Mouse (Mus musculus) CH12.LX (cell line): ENCODE data around the gene Apold1. TPM values are rescaled to one million over a fixed set of nuclear protein-coding genes. Genes with fewer than 3 reads are reported as not detected.

Source experiments
- DNase-seq: peaks from one replicate; pipeline ENCODE4 v3.0.0-alpha.2; 2013; ENCODE audit errors: extremely low read depth
- H3K27ac ChIP-seq: 2 replicates; pipeline ENCODE4 v1.5.1; 2012; ENCODE audit warnings: low read depth, mild to moderate bottlenecking, control low read depth, moderate library complexity; ENCODE audit not compliant: insufficient read depth
- H3K27me3 ChIP-seq: replicated peaks from 2 replicates; pipeline ENCODE3; 2012; ENCODE audit warnings: inconsistent platforms
- H3K36me3 ChIP-seq, 2 experiments: replicated peaks in 1 of 2; 2 replicates each; pipeline versions ENCODE3 to v1.6.1; 2012; ENCODE audit warnings: inconsistent platforms in 1 of 2, low read length in 1 of 2, mild to moderate bottlenecking in 1 of 2, mixed read lengths in 1 of 2, moderate library complexity in 1 of 2; ENCODE audit not compliant: control insufficient read depth in 1 of 2, insufficient read depth in 1 of 2
- H3K4me1 ChIP-seq, 2 experiments: 2 replicates each; pipeline ENCODE4 v1.6.1; 2012; ENCODE audit warnings: inconsistent platforms in 1 of 2, moderate library complexity in 1 of 2; ENCODE audit not compliant: insufficient read depth in 2 of 2, control insufficient read depth in 1 of 2
- H3K4me2 ChIP-seq: 2 replicates; pipeline ENCODE4 v1.6.1; 2012; ENCODE audit warnings: low read depth, mild to moderate bottlenecking, control low read depth; ENCODE audit not compliant: poor library complexity, insufficient read depth, severe bottlenecking
- H3K4me3 ChIP-seq, 3 experiments: fragments of 150-350 bp in 1 of 3; sonication (generic) in 1 of 3; replicated peaks in 1 of 3; 2 replicates each; pipeline versions ENCODE3 to v1.5.1; 2011 to 2012; ENCODE audit warnings: low read depth in 2 of 3, low read length in 2 of 3, mild to moderate bottlenecking in 2 of 3, moderate library complexity in 2 of 3, control low read depth in 1 of 3, improper control_type of control experiment in 1 of 3, inconsistent platforms in 1 of 3, mixed read lengths in 1 of 3; ENCODE audit not compliant: poor library complexity in 1 of 3
- H3K79me2 ChIP-seq: replicated peaks from 2 replicates; pipeline ENCODE4 v1.6.1; 2012; ENCODE audit warnings: mild to moderate bottlenecking, moderate library complexity; ENCODE audit not compliant: control insufficient read depth, poor library complexity, insufficient read depth, severe bottlenecking; ENCODE audit errors: extremely low read depth
- H3K9ac ChIP-seq: 2 replicates; pipeline ENCODE4 v1.6.1; 2012; ENCODE audit warnings: low read depth, mild to moderate bottlenecking, control low read depth, moderate library complexity; ENCODE audit not compliant: insufficient read depth
- H3K9me3 ChIP-seq: replicated peaks from 2 replicates; pipeline ENCODE3; 2012; ENCODE audit warnings: low read length, inconsistent platforms, mixed read lengths
- BHLHE40 ChIP-seq: IDR thresholded peaks from 2 replicates; pipeline ENCODE4 v1.6.1; 2011; ENCODE audit warnings: mild to moderate bottlenecking, low read depth, low read length, improper control_type of control experiment
- CHD1 ChIP-seq: IDR thresholded peaks from 2 replicates; pipeline ENCODE4 v1.6.1; 2012; ENCODE audit warnings: low read depth, low read length, improper control_type of control experiment, inconsistent platforms
- CTCF ChIP-seq, 2 experiments: IDR thresholded peaks in 1 of 2; conservative IDR thresholded peaks in 1 of 2; 2 replicates each; pipeline ENCODE4 v1.5.1; 2011 to 2012; ENCODE audit warnings: low read depth in 2 of 2, low read length in 2 of 2, improper control_type of control experiment in 1 of 2, inconsistent platforms in 1 of 2, mild to moderate bottlenecking in 1 of 2, moderate library complexity in 1 of 2
- ELF1 ChIP-seq: IDR thresholded peaks from 2 replicates; pipeline ENCODE4 v1.6.1; 2014; ENCODE audit warnings: low read depth, mild to moderate bottlenecking, inconsistent platforms, low read length, improper control_type of control experiment
- EP300 ChIP-seq: IDR thresholded peaks from 2 replicates; pipeline ENCODE4 v1.6.1; 2011; ENCODE audit warnings: low read length, improper control_type of control experiment
- ETS1 ChIP-seq: conservative IDR thresholded peaks from 2 replicates; pipeline ENCODE4 v1.6.1; 2012; ENCODE audit warnings: low read depth, mild to moderate bottlenecking, inconsistent platforms, low read length, improper control_type of control experiment, moderate library complexity
- GABPA ChIP-seq: IDR thresholded peaks from 2 replicates; pipeline ENCODE4 v1.6.1; 2012; ENCODE audit warnings: low read depth, low read length, improper control_type of control experiment, inconsistent platforms; ENCODE audit not compliant: insufficient replicate concordance
- HCFC1 ChIP-seq: IDR thresholded peaks from 2 replicates; pipeline ENCODE4 v1.6.1; 2012; ENCODE audit warnings: low read depth, mild to moderate bottlenecking, inconsistent platforms, low read length, improper control_type of control experiment
- IRF4 ChIP-seq: IDR thresholded peaks from 2 replicates; pipeline ENCODE4 v1.6.1; 2014; ENCODE audit warnings: low read depth, mild to moderate bottlenecking, inconsistent platforms, low read length, improper control_type of control experiment
- JUN ChIP-seq: IDR thresholded peaks from 2 replicates; pipeline ENCODE4 v1.6.1; 2011; ENCODE audit warnings: low read depth, mild to moderate bottlenecking, low read length, improper control_type of control experiment, moderate library complexity; ENCODE audit not compliant: insufficient read depth
- KAT2A ChIP-seq: IDR thresholded peaks from 2 replicates; pipeline ENCODE4 v1.6.1; 2012; ENCODE audit warnings: low read length, improper control_type of control experiment, inconsistent platforms; ENCODE audit not compliant: insufficient replicate concordance
- MAFK ChIP-seq: IDR thresholded peaks from 2 replicates; pipeline ENCODE4 v1.6.1; 2011; ENCODE audit warnings: low read length, improper control_type of control experiment; ENCODE audit not compliant: insufficient replicate concordance
- MAX ChIP-seq: IDR thresholded peaks from 2 replicates; pipeline ENCODE4 v1.6.1; 2011; ENCODE audit warnings: low read length, improper control_type of control experiment
- MEF2A ChIP-seq: IDR thresholded peaks from 2 replicates; pipeline ENCODE4 v1.6.1; 2014; ENCODE audit warnings: low read depth, mild to moderate bottlenecking, inconsistent platforms, low read length, improper control_type of control experiment, borderline replicate concordance
- MXI1 ChIP-seq: IDR thresholded peaks from 2 replicates; pipeline ENCODE4 v1.6.1; 2011; ENCODE audit warnings: mild to moderate bottlenecking, low read depth, low read length, improper control_type of control experiment
- MYC ChIP-seq: IDR thresholded peaks from 2 replicates; pipeline ENCODE4 v1.6.1; 2011; ENCODE audit warnings: low read depth, mild to moderate bottlenecking, improper control_type of control experiment, low read length
- PAX5 ChIP-seq: IDR thresholded peaks from 2 replicates; pipeline ENCODE4 v1.6.1; 2012; ENCODE audit warnings: low read length, inconsistent platforms, mixed read lengths
- POLR2A ChIP-seq: IDR thresholded peaks from 2 replicates; pipeline ENCODE4 v1.6.1; 2011; ENCODE audit warnings: low read depth, mild to moderate bottlenecking, improper control_type of control experiment, low read length
- RAD21 ChIP-seq: IDR thresholded peaks from 2 replicates; pipeline ENCODE4 v1.6.1; 2011; ENCODE audit warnings: low read depth, mild to moderate bottlenecking, low read length, improper control_type of control experiment, moderate library complexity
- SMC3 ChIP-seq: IDR thresholded peaks from 2 replicates; pipeline ENCODE4 v1.6.1; 2011; ENCODE audit warnings: low read depth, low read length, improper control_type of control experiment
- TBP ChIP-seq: conservative IDR thresholded peaks from 2 replicates; pipeline ENCODE4 v1.6.1; 2011; ENCODE audit warnings: low read depth, low read length, improper control_type of control experiment
- TCF12 ChIP-seq: IDR thresholded peaks from 2 replicates; pipeline ENCODE4 v1.6.1; 2014; ENCODE audit warnings: low read depth, mild to moderate bottlenecking, inconsistent platforms, low read length, improper control_type of control experiment
- UBTF ChIP-seq: IDR thresholded peaks from 2 replicates; pipeline ENCODE4 v1.6.1; 2012; ENCODE audit warnings: low read depth, mild to moderate bottlenecking, inconsistent platforms, low read length, improper control_type of control experiment, moderate library complexity
- USF2 ChIP-seq: conservative IDR thresholded peaks from 2 replicates; pipeline ENCODE4 v1.6.1; 2011; ENCODE audit warnings: low read depth, low read length, improper control_type of control experiment
- ZKSCAN1 ChIP-seq: IDR thresholded peaks from 2 replicates; pipeline ENCODE4 v1.6.1; 2012; ENCODE audit warnings: low read depth, inconsistent platforms, low read length, improper control_type of control experiment, borderline replicate concordance
- ZMIZ1 ChIP-seq: IDR thresholded peaks from 2 replicates; pipeline ENCODE4 v1.6.1; 2012; ENCODE audit warnings: low read depth, mild to moderate bottlenecking, inconsistent platforms, low read length, improper control_type of control experiment
- ZNF384 ChIP-seq: IDR thresholded peaks from 2 replicates; pipeline ENCODE4 v1.6.1; 2012; ENCODE audit warnings: low read depth, low read length, improper control_type of control experiment, inconsistent platforms
- dilution Hi-C: fragments of 300-500 bp; cut with MboI; formaldehyde crosslinking; loops from 2 replicates; pipeline ENCODE4 v1.14.3; 2020; ENCODE audit warnings: low sequenced_read_pairs; ENCODE audit not compliant: extremely low pct_unique_long_range_greater_than_20kb, extremely low pct_ligation_motif_present
- in situ Hi-C: fragments of 300-500 bp; cut with MboI; formaldehyde crosslinking; loops from 3 replicates; pipeline ENCODE4 v1.14.3; 2019; ENCODE audit warnings: low sequenced_read_pairs, low pct_ligation_motif_present, low pct_unique_long_range_greater_than_20kb, mixed read lengths
- polyA plus RNA-seq: library from polyadenylated mRNA; unstranded; fragments of >175 nt; gene quantifications from 2 replicates; pipeline ENCODE4 v1.2.1, GENCODE M21; 2012; ENCODE audit warnings: low read depth; ENCODE audit not compliant: insufficient read length
- total RNA-seq, 2 experiments: library from RNA; depleted of rRNA; stranded (reverse); fragments of 300-350 nt in 1 of 2; fragments of >200 nt in 1 of 2; gene quantifications; 2 replicates each; pipeline ENCODE4 v1.2.3; 2012 to 2014

The Apold1 gene
- total and polyA plus RNA-seq, 3 experiments = 1.0 to 3.1 (median 2.7) TPM

DNA sequence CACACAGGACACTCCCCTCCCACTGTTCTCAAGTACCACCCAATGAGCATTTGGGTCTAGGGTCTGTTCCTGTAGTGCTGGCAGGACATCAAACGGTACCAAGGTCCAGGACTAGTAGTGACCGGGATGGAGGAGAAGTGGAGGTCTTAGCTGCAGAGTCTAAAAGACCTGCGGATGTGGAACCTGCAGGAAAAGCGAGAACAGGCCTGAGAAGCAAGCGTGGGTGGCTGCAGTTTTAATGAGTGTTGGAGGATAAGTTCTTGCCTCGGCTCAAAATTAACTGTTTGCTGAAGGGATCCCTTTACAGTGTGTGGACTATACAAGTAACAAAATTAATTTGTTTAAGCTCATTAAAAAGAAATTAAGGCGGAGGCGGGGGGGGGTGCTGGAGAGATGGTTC, 13.5 kb downstream of the Apold1 start:
- TF ChIP-seq USF2 (no peak), ZNF384 (no peak), RAD21 (no peak)
- Histone ChIP-seq H3K79me2 (no peaks in the 10 kb centered on the region), H3K27me3 (no peaks in the 10 kb centered on the region), H3K36me3 (no peaks in the 10 kb centered on the region), H3K4me1 (peaks cover 0 to 6% of the 10 kb centered on the region in 2 experiments; a peak in 1 of 4 replicates), H3K27ac (no peak overlapping the region), H3K9ac (no peak overlapping the region), H3K4me3 (no peak overlapping the region), H3K9me3 (no peaks in the 10 kb centered on the region), H3K4me2 (no peak overlapping the region)
- dilution Hi-C loops (no loop called here), in situ Hi-C loops (loop anchor here (25.0 kb wide), 1 partner anchor 358 kb away; the partner anchor contains the start of genes Borcs5 and Mansc1)
- DNase-seq = no peak

DNA sequence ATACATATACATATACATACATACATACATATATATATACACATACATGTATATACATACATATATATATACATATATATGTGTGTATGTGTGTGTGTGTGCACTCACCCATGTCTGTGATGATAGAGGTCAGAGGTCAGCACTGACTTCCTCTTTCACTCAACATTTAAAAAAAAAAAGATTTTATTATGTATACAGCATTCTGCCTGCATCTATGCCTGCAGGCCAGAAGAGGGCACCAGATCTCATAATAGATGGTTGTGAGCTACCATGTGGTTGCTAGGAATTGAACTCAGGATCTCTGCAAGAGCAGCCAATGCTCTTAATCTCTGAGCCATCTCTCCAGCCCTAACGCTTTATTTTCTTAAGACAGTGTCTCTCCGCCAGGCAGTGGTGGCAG, 15.4 kb downstream of the Apold1 start:
- no peaks in the 10 kb centered on the region for H3K36me3 ChIP-seq
- H3K4me1 ChIP-seq = peaks cover 0 to 6% of the 10 kb centered on the region in 2 experiments; a peak in 1 of 4 replicates
- H3K4me2 ChIP-seq = no peak overlapping the region
- H3K27ac ChIP-seq = no peak overlapping the region
- in situ Hi-C loops (loop anchor here (25.0 kb wide), 1 partner anchor 360 kb away; the partner anchor contains the start of genes Borcs5 and Mansc1), dilution Hi-C loops (no loop called here)
- no peak overlapping the region for H3K4me3 ChIP-seq
- H3K27me3 ChIP-seq = no peaks in the 10 kb centered on the region
- H3K9ac ChIP-seq = no peak overlapping the region
- no peaks in the 10 kb centered on the region for H3K9me3 ChIP-seq
- no peaks in the 10 kb centered on the region for H3K79me2 ChIP-seq
- DNase-seq = no peak
- no peak for TF ChIP-seq UBTF
- TF ChIP-seq EP300 = no peak
- TF ChIP-seq ZMIZ1 = no peak
- TF ChIP-seq ETS1 = no peak
- no peak for TF ChIP-seq JUN
- TF ChIP-seq HCFC1 = no peak
- TF ChIP-seq SMC3 = peak; percentile 5; the same call in 1 of the 2 replicates
- peak; percentile 72 for TF ChIP-seq ZNF384
- TF ChIP-seq KAT2A = no peak
- no peak for TF ChIP-seq MAFK
- TF ChIP-seq BHLHE40 = no peak
- no peak for TF ChIP-seq IRF4
- no peak for TF ChIP-seq MAX
- peak; percentile 4 for TF ChIP-seq RAD21
- TF ChIP-seq CHD1 = no peak
- TF ChIP-seq TCF12 = no peak
- 0 out of 2 replicates have a peak, but pooled peaks have one; percentile 27 for TF ChIP-seq MYC
- TF ChIP-seq ELF1 = no peak
- TF ChIP-seq ZKSCAN1 = no peak
- no peak for TF ChIP-seq PAX5
- no peak for TF ChIP-seq POLR2A
- TF ChIP-seq CTCF (conservative IDR thresholded peaks at IDR 0.05 in 1 of 2, IDR thresholded peaks at IDR 0.05 in 1 of 2; ENCODE audit: low read depth in 2 of 2, low read length in 2 of 2) = peak in 1 of 2 experiments; percentile 50; a peak in 2 of 4 replicates
- TF ChIP-seq TBP = no peak
- TF ChIP-seq MEF2A = no peak
- no peak for TF ChIP-seq MXI1
- no peak for TF ChIP-seq GABPA
- no peak for TF ChIP-seq USF2
- TF ChIP-seq, all 38 proteins: peak for 5
